Mouse (Mus musculus): ENCODE results near the gene Pcsk5.

GRCm38 (mm10) chr19:17603322-17603721 is 234.1 kb downstream of the Pcsk5 start:
- TF ChIP-seq POLR2A (IDR thresholded peaks at IDR 0.05; ENCODE audit: low read depth, low read length) (no peak), CTCF (IDR thresholded peaks at IDR 0.05; ENCODE audit: extremely low read depth, insufficient read length, insufficient replicate concordance, low read depth, low read length) (no peak)
